Mouse (Mus musculus) intestine, embryonic 16.5 days (tissue): ENCODE results near the gene Coq9. TPM values are rescaled to one million over a fixed set of nuclear protein-coding genes. Genes with fewer than 3 reads are reported as not detected.
A peak's percentile ranks its signal among the peaks of the same experiment; 100 is the strongest.

ENCODE experiments used
- ATAC-seq: fragments of 200-750 bp; cut with Nextera tagmentation; 2 replicates; pipeline ENCODE4 v1.8.0; 2017; ENCODE audit warnings: moderate TSS enrichment, moderate library complexity
- H3K27ac ChIP-seq: fragments of 300-500 bp; sonication (generic); 2 replicates; pipeline ENCODE4 v1.5.1; 2014; ENCODE audit warnings: mild to moderate bottlenecking, low read length
- H3K27me3 ChIP-seq: fragments of 300-500 bp; sonication (generic); replicated peaks from 2 replicates; pipeline ENCODE4 v1.6.1; 2014; ENCODE audit warnings: low read length, control low read depth, mixed read lengths; ENCODE audit not compliant: control insufficient read depth, insufficient read depth
- H3K36me3 ChIP-seq: fragments of 300-500 bp; sonication (generic); 2 replicates; pipeline ENCODE4 v1.6.1; 2014; ENCODE audit warnings: low read length, control low read depth; ENCODE audit not compliant: control insufficient read depth, insufficient read depth
- H3K4me1 ChIP-seq: fragments of 300-500 bp; sonication (generic); 2 replicates; pipeline ENCODE4 v1.6.1; 2014; ENCODE audit warnings: low read length, control low read depth, mixed read lengths; ENCODE audit not compliant: control insufficient read depth, insufficient read depth
- H3K4me2 ChIP-seq: fragments of 300-500 bp; sonication (generic); 2 replicates; pipeline ENCODE4 v1.6.1; 2014; ENCODE audit warnings: low read depth, low read length, control low read depth
- H3K4me3 ChIP-seq: fragments of 300-500 bp; sonication (generic); 2 replicates; pipeline ENCODE4 v1.5.1; 2014; ENCODE audit warnings: mild to moderate bottlenecking, low read length
- H3K9ac ChIP-seq: fragments of 300-500 bp; sonication (generic); 2 replicates; pipeline ENCODE4 v1.6.1; 2014; ENCODE audit warnings: low read depth, low read length
- H3K9me3 ChIP-seq: fragments of 300-500 bp; sonication (generic); 2 replicates; pipeline ENCODE4 v1.6.1; 2016; ENCODE audit warnings: low read length, control low read depth; ENCODE audit not compliant: control insufficient read depth
- WGBS: fragments of 180-500 bp; shearing (Covaris S2); extraction: QIAGEN DNeasy Blood & Tissue Kit; methylation state at CpG from one replicate; pipeline ENCODE4 v1.1.7; 2014; 5-methylcytosine and 5-hydroxymethylcytosine counted together
- polyA plus RNA-seq: library from polyadenylated mRNA; unstranded; fragments of >200 nt; fragmentation: Nextera tagmentation; extraction: Ambion mirVana; gene quantifications from 2 replicates; pipeline ENCODE4 v1.2.1, GENCODE M21; 2015

The Coq9 gene
- polyA plus RNA-seq, 1 experiment from 2014 or later: 142 TPM

DNA sequence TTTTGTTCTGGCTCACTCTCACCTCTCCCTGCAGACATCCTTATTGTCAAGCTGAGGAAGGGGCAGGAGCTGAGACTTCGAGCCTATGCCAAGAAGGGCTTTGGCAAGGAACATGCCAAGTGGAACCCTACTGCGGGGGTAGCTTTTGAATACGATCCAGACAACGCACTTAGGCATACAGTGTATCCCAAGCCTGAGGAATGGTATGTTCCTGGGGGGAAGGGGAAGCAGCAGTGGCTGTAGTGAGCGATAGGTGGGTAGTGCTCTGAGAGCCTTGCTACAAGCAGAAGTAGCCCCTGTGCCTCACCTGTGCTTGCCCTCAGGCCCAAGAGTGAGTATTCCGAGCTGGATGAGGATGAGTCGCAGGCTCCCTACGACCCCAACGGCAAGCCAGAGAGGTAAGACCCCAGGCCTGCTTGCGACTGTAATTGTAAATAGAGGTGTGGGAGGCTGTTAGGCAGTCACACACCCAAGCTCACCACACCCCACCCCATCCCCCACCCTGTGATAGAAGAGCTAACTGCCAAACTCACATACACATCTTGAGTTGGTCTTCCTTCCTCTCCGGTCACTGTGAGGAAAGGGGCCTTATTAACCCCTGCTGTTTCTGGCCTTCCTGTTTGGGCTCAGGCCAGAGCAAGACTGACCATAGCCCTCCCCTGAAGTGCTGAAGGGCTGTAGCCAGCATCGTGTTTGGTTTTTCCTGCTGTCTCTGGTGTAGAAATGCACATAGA, 24.5 kb downstream of the Coq9 start:
- WGBS: 82% methylated on average over 12 of the region's 12 CpGs
- Histone ChIP-seq H3K9me3 (no peaks in the 10 kb centered on the region), H3K9ac (no peak overlapping the region), H3K4me1 (0 out of 2 replicates have a peak, but pooled peaks cover 2% of the 10 kb centered on the region), H3K27ac (no peak overlapping the region), H3K27me3 (no peaks in the 10 kb centered on the region), H3K36me3 (peaks cover 21% of the 10 kb centered on the region), H3K4me2 (no peak overlapping the region), H3K4me3 (no peak overlapping the region)
- ATAC-seq: no peak

- Histone ChIP-seq H3K27ac (no peak overlapping the region; the same call in 1 of the 2 replicates), H3K9ac (no peak overlapping the region), H3K4me3 (no peak overlapping the region), H3K27me3 (no peaks in the 10 kb centered on the region), H3K4me1 (peaks cover 10% of the 10 kb centered on the region), H3K36me3 (peaks cover 25% of the 10 kb centered on the region), H3K4me2 (no peak overlapping the region), H3K9me3 (no peaks in the 10 kb centered on the region)
- ATAC-seq: no peak
- 67% methylated on average over 10 of the region's 10 CpGs for WGBS
Observed at GRCm38 (mm10) chr8:94863897-94864673, 26.0 kb downstream of the Coq9 start.

GRCm38 (mm10) chr8:94865292-94865691, 27.2 kb downstream of the Coq9 start:
- no peak overlapping the region for H3K4me3 ChIP-seq
- H3K4me2 ChIP-seq: no peak overlapping the region
- no peaks in the 10 kb centered on the region for H3K9me3 ChIP-seq
- H3K27me3 ChIP-seq: no peaks in the 10 kb centered on the region
- peaks cover 25% of the 10 kb centered on the region for H3K36me3 ChIP-seq
- no peak overlapping the region for H3K9ac ChIP-seq
- H3K4me1 ChIP-seq: peaks cover 22% of the 10 kb centered on the region
- H3K27ac ChIP-seq: no peak overlapping the region; the same call in 1 of the 2 replicates
- WGBS: 80% methylated on average over 10 of the region's 10 CpGs
- no peak for ATAC-seq

- Histone ChIP-seq H3K4me3 (no peak overlapping the region), H3K36me3 (peaks cover 22% of the 10 kb centered on the region), H3K9ac (no peak overlapping the region), H3K27ac (no peak overlapping the region), H3K9me3 (no peaks in the 10 kb centered on the region), H3K4me1 (peaks cover 31% of the 10 kb centered on the region), H3K27me3 (no peaks in the 10 kb centered on the region), H3K4me2 (no peak overlapping the region)
- no peak for ATAC-seq
- 87% methylated on average over 9 of the region's 9 CpGs for WGBS
Observed at GRCm38 (mm10) chr8:94866921-94867320, 28.8 kb downstream of the Coq9 start.

- H3K4me1 ChIP-seq: peaks cover 44% of the 10 kb centered on the region
- 0 out of 2 replicates have a peak overlapping the region, but pooled peaks have one; percentile 8 for H3K4me2 ChIP-seq
- no peaks in the 10 kb centered on the region for H3K27me3 ChIP-seq
- H3K27ac ChIP-seq: no peak overlapping the region
- H3K9ac ChIP-seq: peak overlapping the region; percentile 70; the same call in 1 of the 2 replicates
- ATAC-seq: no peak
- WGBS: 67% methylated on average over 7 of the region's 7 CpGs
- H3K36me3 ChIP-seq: peaks cover 14% of the 10 kb centered on the region; the same call in 1 of the 2 replicates
- H3K9me3 ChIP-seq: no peaks in the 10 kb centered on the region
- H3K4me3 ChIP-seq: no peak overlapping the region
Observed at GRCm38 (mm10) chr8:94869146-94869545, 31.0 kb downstream of the Coq9 start.

- H3K36me3 ChIP-seq: peaks cover 14% of the 10 kb centered on the region; the same call in 1 of the 2 replicates
- ATAC-seq: no peak
- WGBS: 38% methylated on average over 4 of the region's 4 CpGs
- peak overlapping the region; percentile 70 for H3K9ac ChIP-seq
- H3K9me3 ChIP-seq: no peaks in the 10 kb centered on the region
- H3K4me2 ChIP-seq: peak overlapping the region; percentile 96
- 0 out of 2 replicates have a peak overlapping the region, but pooled peaks have one; percentile 92 for H3K27ac ChIP-seq
- peaks cover 51% of the 10 kb centered on the region for H3K4me1 ChIP-seq
- no peaks in the 10 kb centered on the region for H3K27me3 ChIP-seq
- peak overlapping the region; percentile 59 for H3K4me3 ChIP-seq
Observed at GRCm38 (mm10) chr8:94870003-94870402, 31.9 kb downstream of the Coq9 start.

DNA sequence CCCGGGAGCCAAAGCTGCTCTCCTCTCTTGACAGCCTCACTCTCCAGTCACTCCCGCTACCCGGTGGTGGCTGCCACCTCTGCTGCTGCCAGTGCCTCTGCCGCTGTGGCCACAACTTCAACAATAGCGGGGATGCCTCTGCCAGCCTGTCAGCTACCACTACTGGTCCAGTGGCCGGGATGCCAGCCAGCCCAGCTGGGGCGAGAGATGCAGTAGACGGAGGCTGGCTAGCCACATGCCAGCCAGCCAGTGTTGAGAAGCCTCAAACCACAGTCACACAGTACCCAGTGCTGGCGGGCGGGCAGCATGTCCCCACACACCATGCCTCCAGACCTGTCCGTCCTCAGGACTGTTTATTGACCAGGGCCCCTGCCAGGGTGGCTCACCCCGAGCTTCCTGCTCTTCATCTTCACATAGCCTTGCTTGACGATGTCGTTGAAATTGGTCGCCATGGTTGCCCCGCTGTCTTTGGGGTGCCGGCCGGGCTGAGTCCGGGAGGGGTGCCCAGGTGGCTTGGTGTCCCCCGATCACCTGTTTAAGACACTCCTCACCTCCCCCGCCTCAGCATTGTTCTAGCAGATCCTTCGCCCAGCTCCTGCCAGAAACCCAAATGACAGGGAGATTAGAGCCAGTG, 32.5 kb downstream of the Coq9 start:
- WGBS: 11% methylated on average over 22 of the region's 22 CpGs
- Histone ChIP-seq H3K4me3 (peak overlapping the region; percentile 59), H3K9ac (peak overlapping the region; percentile 70), H3K27me3 (no peaks in the 10 kb centered on the region), H3K4me1 (peaks cover 57% of the 10 kb centered on the region), H3K4me2 (peak overlapping the region; percentile 96), H3K36me3 (peaks cover 10% of the 10 kb centered on the region; the same call in 1 of the 2 replicates), H3K9me3 (no peaks in the 10 kb centered on the region), H3K27ac (peak overlapping the region; percentile 92)
- no peak for ATAC-seq

- peaks cover 59% of the 10 kb centered on the region for H3K4me1 ChIP-seq
- H3K27ac ChIP-seq: peak overlapping the region; percentile 92
- H3K27me3 ChIP-seq: no peaks in the 10 kb centered on the region
- peak overlapping the region; percentile 96 for H3K4me2 ChIP-seq
- under 1% methylated on average over 7 of the region's 7 CpGs for WGBS
- H3K36me3 ChIP-seq: peaks cover 9% of the 10 kb centered on the region; the same call in 1 of the 2 replicates
- peak overlapping the region; percentile 59 for H3K4me3 ChIP-seq
- H3K9me3 ChIP-seq: no peaks in the 10 kb centered on the region
- peak; percentile 87 for ATAC-seq
- H3K9ac ChIP-seq: peak overlapping the region; percentile 70
Observed at GRCm38 (mm10) chr8:94871108-94871894, 33.2 kb downstream of the Coq9 start.
